Mouse (Mus musculus): ENCODE results near the gene Gm38100. TPM values are rescaled to one million over a fixed set of nuclear protein-coding genes. Genes with fewer than 3 reads are reported as not detected.

Gm38100 gene
- polyA plus RNA-seq, 2 experiments = not detected

DNA sequence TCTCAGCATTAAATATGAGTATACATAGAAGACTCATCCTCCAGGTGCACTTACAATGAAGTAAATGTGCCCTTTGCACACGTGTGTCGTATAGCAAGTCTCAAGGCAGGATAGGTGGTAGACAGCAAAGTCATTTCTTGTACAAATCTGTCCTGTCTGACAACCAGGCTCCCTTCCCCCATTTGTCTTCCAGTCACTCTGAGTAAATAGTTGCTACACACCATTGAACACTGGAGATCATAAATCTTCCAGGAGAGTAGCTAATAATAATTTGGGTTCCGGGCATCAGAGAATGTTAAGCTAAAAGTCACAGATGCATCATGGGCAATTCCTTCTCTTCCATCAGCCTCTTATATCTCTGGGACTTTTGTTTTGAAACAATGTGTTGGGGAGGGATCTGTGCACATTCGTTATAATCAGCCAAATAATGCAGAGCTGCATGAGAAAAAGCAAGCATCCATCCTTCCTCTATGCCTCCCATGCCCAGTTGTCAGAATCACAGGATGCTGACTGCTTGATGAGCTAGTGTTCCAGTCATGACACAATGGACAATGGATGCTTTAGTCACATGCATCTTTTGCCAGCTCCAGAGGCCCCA, 26.7 kb downstream of the Gm38100 start:
- WGBS = 65% methylated on average over 4 of the region's 4 CpGs
- Histone ChIP-seq H3K27me3 (ENCODE audit: control insufficient read depth, insufficient read depth, low read length) (no peaks in the 10 kb centered on the region), H3K9ac (ENCODE audit: low read depth, low read length, severe bottlenecking) (no peak overlapping the region), H3K9me3 (ENCODE audit: control insufficient read depth, low read length) (no peaks in the 10 kb centered on the region), H3K27ac (replicated peaks; ENCODE audit: low read depth, low read length) (no peak overlapping the region), H3K4me3 (replicated peaks; ENCODE audit: low read length) (no peak overlapping the region), H3K4me1 (ENCODE audit: control insufficient read depth, insufficient read depth, low read length) (no peaks in the 10 kb centered on the region), H3K36me3 (ENCODE audit: control insufficient read depth, insufficient read depth, low read length) (no peaks in the 10 kb centered on the region), H3K4me2 (replicated peaks; ENCODE audit: low read depth, low read length, severe bottlenecking) (no peak overlapping the region)
- DNase-seq (ENCODE audit: low spot score) (no peak), ATAC-seq (ENCODE audit: low FRiP score, low read depth) (no peak)
- no peak for TF ChIP-seq POLR2A (IDR thresholded peaks at IDR 0.05; ENCODE audit: borderline replicate concordance, extremely low read depth, insufficient read depth, insufficient read length)

DNA sequence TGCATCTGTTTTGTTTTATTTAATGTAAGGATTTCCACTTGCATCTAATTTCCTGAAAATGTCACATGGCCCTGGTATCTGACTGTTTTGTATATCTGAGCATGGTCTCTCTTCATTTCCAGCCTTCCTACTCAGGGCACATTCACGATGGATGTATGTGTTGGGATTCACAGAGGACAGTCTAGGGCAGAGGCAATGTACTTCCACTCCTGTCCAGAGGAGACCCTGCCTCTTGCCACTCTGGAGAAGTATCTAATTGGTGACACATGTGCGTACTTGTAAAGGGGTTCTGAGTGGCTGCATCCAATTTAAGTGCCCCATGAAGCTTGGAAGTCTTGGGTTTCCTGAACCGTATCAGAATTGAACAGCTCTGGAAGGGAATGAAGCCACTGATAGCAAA, 30.3 kb downstream of the Gm38100 start:
- no peak for TF ChIP-seq POLR2A (IDR thresholded peaks at IDR 0.05; ENCODE audit: borderline replicate concordance, extremely low read depth, insufficient read depth, insufficient read length)
- 34% methylated on average over 3 of the region's 3 CpGs for WGBS
- ATAC-seq (ENCODE audit: low FRiP score, low read depth) = no peak

DNA sequence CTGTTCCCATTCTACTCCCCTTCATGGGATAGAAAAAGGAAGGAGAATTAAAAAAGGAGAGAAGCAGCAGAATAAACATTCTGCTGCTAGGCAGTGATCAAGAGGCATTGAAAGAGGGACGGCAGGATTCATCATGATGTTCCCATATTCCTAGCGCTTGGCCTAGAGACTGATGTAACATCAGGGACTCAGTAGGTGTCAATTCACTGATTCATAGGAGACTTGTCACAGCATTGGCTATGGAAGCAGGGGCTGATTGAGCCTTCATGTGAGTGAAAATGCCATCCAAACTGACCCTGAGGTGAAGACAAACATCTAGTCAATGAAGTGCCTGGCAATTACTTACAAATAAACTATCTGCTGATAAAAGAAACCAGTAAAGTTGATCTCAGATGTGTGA, 30.7 kb downstream of the Gm38100 start:
- no peaks in the 10 kb centered on the region for H3K27me3 ChIP-seq (ENCODE audit: control insufficient read depth, insufficient read depth, low read length)
- H3K4me1 ChIP-seq (ENCODE audit: control insufficient read depth, insufficient read depth, low read length) = no peaks in the 10 kb centered on the region
- ATAC-seq (ENCODE audit: low FRiP score, low read depth) (no peak), DNase-seq (ENCODE audit: low spot score) (no peak)
- WGBS = 82% methylated on average over 2 of the region's 2 CpGs
- H3K9ac ChIP-seq (ENCODE audit: low read depth, low read length, severe bottlenecking) = no peak overlapping the region
- no peaks in the 10 kb centered on the region for H3K36me3 ChIP-seq (ENCODE audit: control insufficient read depth, insufficient read depth, low read length)
- no peak overlapping the region for H3K27ac ChIP-seq (replicated peaks; ENCODE audit: low read depth, low read length)
- no peaks in the 10 kb centered on the region for H3K9me3 ChIP-seq (ENCODE audit: control insufficient read depth, low read length)
- no peak for TF ChIP-seq POLR2A (IDR thresholded peaks at IDR 0.05; ENCODE audit: borderline replicate concordance, extremely low read depth, insufficient read depth, insufficient read length)
- H3K4me3 ChIP-seq (replicated peaks; ENCODE audit: low read length) = no peak overlapping the region
- no peak overlapping the region for H3K4me2 ChIP-seq (replicated peaks; ENCODE audit: low read depth, low read length, severe bottlenecking)

More for the DNA sequence above, 30.3 kb downstream of the Gm38100 start:
- Histone ChIP-seq H3K4me2 (replicated peaks; ENCODE audit: low read depth, low read length, severe bottlenecking) (no peak overlapping the region), H3K9ac (ENCODE audit: low read depth, low read length, severe bottlenecking) (no peak overlapping the region), H3K27ac (replicated peaks; ENCODE audit: low read depth, low read length) (no peak overlapping the region), H3K27me3 (ENCODE audit: control insufficient read depth, insufficient read depth, low read length) (no peaks in the 10 kb centered on the region), H3K9me3 (ENCODE audit: control insufficient read depth, low read length) (no peaks in the 10 kb centered on the region), H3K4me3 (replicated peaks; ENCODE audit: low read length) (no peak overlapping the region), H3K36me3 (ENCODE audit: control insufficient read depth, insufficient read depth, low read length) (no peaks in the 10 kb centered on the region), H3K4me1 (ENCODE audit: control insufficient read depth, insufficient read depth, low read length) (no peaks in the 10 kb centered on the region)
- no peak for DNase-seq (ENCODE audit: low spot score)

DNA sequence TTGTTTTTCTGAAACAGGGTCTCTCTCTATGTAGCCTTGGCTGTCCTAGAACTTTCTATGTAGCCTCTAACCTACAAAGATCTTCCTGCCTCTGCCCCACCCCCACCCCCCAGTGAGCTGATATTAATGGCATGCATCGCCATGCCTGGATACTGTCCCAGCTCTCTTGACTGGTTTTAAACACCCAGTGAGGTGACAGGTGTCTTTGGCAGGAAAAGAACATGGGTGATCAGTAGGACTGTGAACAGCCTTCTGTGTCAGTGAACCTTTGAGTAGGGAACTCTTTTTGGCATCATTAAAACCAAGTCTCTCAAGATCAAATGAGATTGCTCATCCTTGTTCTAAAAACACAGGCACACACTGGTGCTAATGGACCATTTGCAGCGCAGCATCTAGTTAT, 41.7 kb downstream of the Gm38100 start:
- H3K4me1 ChIP-seq (ENCODE audit: control insufficient read depth, insufficient read depth, low read length) = no peaks in the 10 kb centered on the region
- DNase-seq (ENCODE audit: low spot score) = no peak
- no peaks in the 10 kb centered on the region for H3K9me3 ChIP-seq (ENCODE audit: control insufficient read depth, low read length)
- H3K27ac ChIP-seq (replicated peaks; ENCODE audit: low read depth, low read length) = no peak overlapping the region
- no peaks in the 10 kb centered on the region for H3K27me3 ChIP-seq (ENCODE audit: control insufficient read depth, insufficient read depth, low read length)
- ATAC-seq (ENCODE audit: low FRiP score, low read depth) = no peak
- no peak overlapping the region for H3K9ac ChIP-seq (ENCODE audit: low read depth, low read length, severe bottlenecking)
- H3K4me2 ChIP-seq (replicated peaks; ENCODE audit: low read depth, low read length, severe bottlenecking) = no peak overlapping the region
- no peaks in the 10 kb centered on the region for H3K36me3 ChIP-seq (ENCODE audit: control insufficient read depth, insufficient read depth, low read length)
- no peak overlapping the region for H3K4me3 ChIP-seq (replicated peaks; ENCODE audit: low read length)
- 79% methylated on average over 2 of the region's 2 CpGs for WGBS
- TF ChIP-seq POLR2A (IDR thresholded peaks at IDR 0.05; ENCODE audit: borderline replicate concordance, extremely low read depth, insufficient read depth, insufficient read length) = no peak

DNA sequence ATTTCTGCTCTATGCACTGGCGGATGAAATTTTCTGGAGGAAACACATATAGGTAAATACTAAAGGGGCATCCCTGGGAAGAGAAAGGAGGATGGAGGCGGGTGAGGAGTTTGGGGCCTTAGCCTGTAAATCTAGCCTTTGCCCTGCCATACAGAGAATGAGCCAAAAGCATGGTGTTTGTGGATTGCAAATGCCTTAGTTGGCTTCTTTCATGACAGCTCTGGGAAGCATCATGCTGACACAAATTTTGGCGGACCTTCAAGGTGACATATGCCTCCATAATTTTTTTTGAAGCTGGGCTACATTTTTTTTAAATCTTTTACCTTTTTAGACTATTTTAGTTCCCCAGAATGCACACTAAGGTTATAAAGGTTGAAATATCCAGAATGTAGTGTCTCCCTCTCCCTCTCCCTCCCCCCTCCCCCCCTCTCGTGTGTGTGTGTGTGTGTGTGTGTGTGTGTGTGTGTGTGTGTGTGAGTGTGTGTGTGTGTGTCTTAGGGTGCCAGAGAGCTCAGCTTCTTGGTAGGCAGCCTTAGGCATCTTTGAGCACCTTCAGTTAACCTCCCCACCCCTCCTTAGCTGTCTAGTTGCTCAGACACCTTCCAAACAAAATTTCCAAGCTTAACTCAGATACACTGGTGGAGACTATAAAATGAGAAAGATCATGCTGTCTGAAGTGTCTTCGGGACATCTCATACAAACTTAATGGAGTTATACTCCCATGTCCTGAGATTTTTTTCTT, 47.0 kb downstream of the Gm38100 start:
- Histone ChIP-seq H3K27me3 (ENCODE audit: control insufficient read depth, insufficient read depth, low read length) (no peaks in the 10 kb centered on the region), H3K4me2 (replicated peaks; ENCODE audit: low read depth, low read length, severe bottlenecking) (no peak overlapping the region), H3K27ac (replicated peaks; ENCODE audit: low read depth, low read length) (no peak overlapping the region), H3K4me1 (ENCODE audit: control insufficient read depth, insufficient read depth, low read length) (no peaks in the 10 kb centered on the region), H3K36me3 (ENCODE audit: control insufficient read depth, insufficient read depth, low read length) (no peaks in the 10 kb centered on the region), H3K9me3 (ENCODE audit: control insufficient read depth, low read length) (no peaks in the 10 kb centered on the region), H3K4me3 (replicated peaks; ENCODE audit: low read length) (no peak overlapping the region), H3K9ac (ENCODE audit: low read depth, low read length, severe bottlenecking) (no peak overlapping the region)
- 84% methylated on average over 5 of the region's 5 CpGs for WGBS
- DNase-seq (ENCODE audit: low spot score) (no peak), ATAC-seq (ENCODE audit: low FRiP score, low read depth) (no peak)
- TF ChIP-seq POLR2A (IDR thresholded peaks at IDR 0.05; ENCODE audit: borderline replicate concordance, extremely low read depth, insufficient read depth, insufficient read length) = no peak
